Mouse (Mus musculus) cerebellum, adult 2 months (tissue): ENCODE data around the gene Med20. TPM values are rescaled to one million over a fixed set of nuclear protein-coding genes. Genes with fewer than 3 reads are reported as not detected.
"Not testable (repeated sequence)": the region's sequence is repeated elsewhere in the genome, so short reads cannot be mapped to it uniquely, and the experiment has no call there.

Source experiments
- DNase-seq, 2 experiments: peaks; one replicate each; pipeline ENCODE4 v3.0.0; 2021
- H3K27ac ChIP-seq: fragments of 200-500 bp; 2 replicates; pipeline ENCODE4 v1.5.1; 2012; ENCODE audit warnings: low read length, control low read depth, inconsistent platforms; ENCODE audit not compliant: insufficient read depth
- H3K27me3 ChIP-seq: fragments of 200-500 bp; 2 replicates; pipeline ENCODE4 v1.6.1; 2012; ENCODE audit warnings: inconsistent platforms, mild to moderate bottlenecking, low read length, moderate library complexity; ENCODE audit not compliant: control insufficient read depth, insufficient read depth
- H3K4me1 ChIP-seq: fragments of 200-500 bp; 2 replicates; pipeline ENCODE4 v1.6.1; 2011; ENCODE audit warnings: low read length; ENCODE audit not compliant: control insufficient read depth, insufficient read depth
- H3K4me3 ChIP-seq: fragments of 200-500 bp; replicated peaks from 2 replicates; pipeline ENCODE3; 2011; ENCODE audit warnings: mild to moderate bottlenecking, low read depth, low read length, control low read depth; ENCODE audit not compliant: insufficient read depth
- CTCF ChIP-seq: fragments of 200-500 bp; IDR thresholded peaks from 2 replicates; pipeline ENCODE4 v1.5.1; 2011; ENCODE audit warnings: low read depth, mild to moderate bottlenecking, control low read depth, low read length, moderate library complexity, borderline replicate concordance; ENCODE audit not compliant: insufficient read depth
- POLR2A ChIP-seq: fragments of 200-500 bp; IDR thresholded peaks from 2 replicates; pipeline ENCODE4 v1.6.1; 2011; ENCODE audit warnings: low read length, control low read depth, borderline replicate concordance; ENCODE audit not compliant: insufficient read depth
- WGBS: fragments of 180-500 bp; shearing (Covaris S2); methylation state at CpG from one replicate; pipeline ENCODE4 v1.1.7; 2018; 5-methylcytosine and 5-hydroxymethylcytosine counted together
- polyA plus RNA-seq: library from polyadenylated mRNA; depleted of rRNA; stranded (reverse); fragments of >200 nt; gene quantifications from 2 replicates; pipeline ENCODE4 v1.2.3, GENCODE M21; 2012

The Med20 gene
- polyA plus RNA-seq, 1 experiment, result 43.7 TPM

- TF ChIP-seq CTCF (no peak), POLR2A (no peak)
- no peak overlapping the region for H3K4me3 ChIP-seq
- no peak overlapping the region for H3K27ac ChIP-seq
- WGBS, result 89% methylated on average over 4 of the region's 4 CpGs
- H3K4me1 ChIP-seq, result 0 out of 2 replicates have a peak, but pooled peaks cover 8% of the 10 kb centered on the region
- H3K27me3 ChIP-seq, result no peaks in the 10 kb centered on the region
- no peak for DNase-seq
Measured at GRCm38 (mm10) chr17:47609182-47609581, 2.2 kb upstream of the Med20 start.

- DNase-seq, result no peak
- TF ChIP-seq CTCF (no peak), POLR2A (no peak)
- H3K4me1 ChIP-seq, result 0 out of 2 replicates have a peak, but pooled peaks cover 8% of the 10 kb centered on the region
- peak overlapping the region; percentile 97 for H3K4me3 ChIP-seq
- WGBS, result under 1% methylated on average over 13 of the region's 13 CpGs
- H3K27me3 ChIP-seq, result no peaks in the 10 kb centered on the region
- H3K27ac ChIP-seq, result no peak overlapping the region; the same call in 1 of the 2 replicates
Measured at GRCm38 (mm10) chr17:47611661-47611982, 240 bp downstream of the Med20 start.

GRCm38 (mm10) chr17:47614018-47614417 is 2.6 kb downstream of the Med20 start:
- no peak for DNase-seq
- 79% methylated on average over 1 of the region's 1 CpGs for WGBS
- no peak for TF ChIP-seq POLR2A
- TF ChIP-seq CTCF, result peak; percentile 40; the same call in 1 of the 2 replicates

GRCm38 (mm10) chr17:47616119-47616518 is 4.7 kb downstream of the Med20 start:
- DNase-seq, result no peak
- TF ChIP-seq CTCF (no peak), POLR2A (no peak)
- Histone ChIP-seq H3K27me3 (no peaks in the 10 kb centered on the region), H3K4me1 (peaks cover 14% of the 10 kb centered on the region), H3K27ac (no peak overlapping the region), H3K4me3 (no peak overlapping the region)
- 92% methylated on average over 8 of the region's 8 CpGs for WGBS

More at GRCm38 (mm10) chr17:47614018-47614417, 2.6 kb downstream of the Med20 start:
- no peaks in the 10 kb centered on the region for H3K27me3 ChIP-seq
- H3K4me3 ChIP-seq, result no peak overlapping the region
- H3K27ac ChIP-seq, result no peak overlapping the region
- H3K4me1 ChIP-seq, result peaks cover 14% of the 10 kb centered on the region

- Histone ChIP-seq H3K4me1 (peaks cover 14% of the 10 kb centered on the region), H3K27ac (no peak overlapping the region), H3K4me3 (no peak overlapping the region), H3K27me3 (no peaks in the 10 kb centered on the region)
- DNase-seq, result no peak
- 86% methylated on average over 4 of the region's 4 CpGs for WGBS
- TF ChIP-seq CTCF (no peak), POLR2A (no peak)
Measured at GRCm38 (mm10) chr17:47616652-47617051, 5.3 kb downstream of the Med20 start.

GRCm38 (mm10) chr17:47617605-47618307 is 6.4 kb downstream of the Med20 start:
- 91% methylated on average over 9 of the region's 9 CpGs for WGBS

GRCm38 (mm10) chr17:47618556-47619311 is 7.4 kb downstream of the Med20 start:
- 36% methylated on average over 13 of the region's 13 CpGs for WGBS
- no peak overlapping the region for H3K27ac ChIP-seq
- H3K27me3 ChIP-seq, result no peaks in the 10 kb centered on the region
- TF ChIP-seq POLR2A (no peak), CTCF (no peak)
- peaks cover 5% of the 10 kb centered on the region for H3K4me1 ChIP-seq
- DNase-seq, result peak; percentile 24 to 59
- no peak overlapping the region for H3K4me3 ChIP-seq

More at GRCm38 (mm10) chr17:47617605-47618307, 6.4 kb downstream of the Med20 start:
- no peak for DNase-seq
- H3K27ac ChIP-seq, result no peak overlapping the region
- peaks cover 9% of the 10 kb centered on the region for H3K4me1 ChIP-seq
- TF ChIP-seq CTCF, result no peak
- TF ChIP-seq POLR2A, result no peak
- H3K27me3 ChIP-seq, result no peaks in the 10 kb centered on the region
- H3K4me3 ChIP-seq, result no peak overlapping the region

GRCm38 (mm10) chr17:47622912-47623554 is 11.7 kb downstream of the Med20 start:
- no peak for TF ChIP-seq CTCF
- TF ChIP-seq POLR2A, result no peak
- H3K4me1 ChIP-seq, result peaks cover 5% of the 10 kb centered on the region
- no peak overlapping the region for H3K27ac ChIP-seq

GRCm38 (mm10) chr17:47624572-47624971 is 13.2 kb downstream of the Med20 start:
- not testable (repeated sequence) for DNase-seq, H3K27me3 ChIP-seq, H3K4me3 ChIP-seq, H3K4me1 ChIP-seq, H3K27ac ChIP-seq
- WGBS, result 98% methylated on average over 5 of the region's 5 CpGs

More at GRCm38 (mm10) chr17:47622912-47623554, 11.7 kb downstream of the Med20 start:
- no peak overlapping the region for H3K4me3 ChIP-seq
- H3K27me3 ChIP-seq, result no peaks in the 10 kb centered on the region
- DNase-seq, result no peak
- 65% methylated on average over 14 of the region's 14 CpGs for WGBS
